Mouse (Mus musculus): ENCODE measurements around the gene Ptar1. TPM values are rescaled to one million over a fixed set of nuclear protein-coding genes. Genes with fewer than 3 reads are reported as not detected.
"Not testable (repeated sequence)": the region's sequence is repeated elsewhere in the genome, so short reads cannot be mapped to it uniquely, and the experiment has no call there.

The Ptar1 gene
- 10 to 100 TPM; 42.6 to 45.9 TPM for total RNA-seq (2021)

DNA sequence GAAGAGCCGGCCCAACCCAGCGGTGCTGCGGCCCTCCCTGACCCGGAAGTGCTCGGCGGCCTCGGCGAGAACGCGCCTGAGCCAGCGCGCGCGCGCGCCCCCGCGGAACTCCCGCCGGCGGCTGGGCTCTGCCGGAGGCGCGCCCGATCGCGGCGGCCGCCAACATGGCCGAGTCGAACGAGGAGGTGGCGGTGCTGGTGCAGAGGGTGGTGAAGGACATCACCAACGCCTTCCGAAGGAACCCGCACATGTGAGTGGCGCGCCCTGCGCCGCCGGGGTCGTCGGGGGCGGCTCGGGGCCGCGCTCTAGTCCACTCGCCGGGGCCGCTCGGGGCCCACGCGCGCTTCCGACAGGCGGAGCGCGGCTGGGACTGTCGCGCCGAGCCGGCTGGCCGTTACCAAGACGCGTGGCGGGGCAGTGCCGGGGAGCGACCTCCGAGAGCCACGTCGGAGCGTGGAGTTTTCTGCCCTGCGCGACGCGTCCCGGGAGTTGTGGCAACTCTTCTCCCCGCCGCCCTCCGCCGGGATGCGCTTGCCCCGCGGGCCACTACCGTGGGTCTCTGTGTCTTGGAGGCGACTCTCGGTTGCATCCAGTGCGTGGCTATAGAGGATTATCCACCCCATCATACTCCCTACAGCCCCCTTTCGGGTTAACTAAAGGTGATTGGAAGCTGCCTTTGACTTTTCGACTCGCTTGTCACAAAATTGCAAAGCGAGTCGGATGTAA is at the start of gene Ptar1:
Gene Ptar1 (plus strand): TSS at position 134 of the 726 bp plus-strand sequence.
- intact Hi-C loops (cut with DNase I): loop anchor here (1.0 to 5.0 kb wide), 2 partner anchors 71 to 275 kb away; partner anchors contain the start of gene Apba1
- peak; percentile 80 to 88 for DNase-seq (ENCODE audit: low spot score in 2 of 2)

DNA sequence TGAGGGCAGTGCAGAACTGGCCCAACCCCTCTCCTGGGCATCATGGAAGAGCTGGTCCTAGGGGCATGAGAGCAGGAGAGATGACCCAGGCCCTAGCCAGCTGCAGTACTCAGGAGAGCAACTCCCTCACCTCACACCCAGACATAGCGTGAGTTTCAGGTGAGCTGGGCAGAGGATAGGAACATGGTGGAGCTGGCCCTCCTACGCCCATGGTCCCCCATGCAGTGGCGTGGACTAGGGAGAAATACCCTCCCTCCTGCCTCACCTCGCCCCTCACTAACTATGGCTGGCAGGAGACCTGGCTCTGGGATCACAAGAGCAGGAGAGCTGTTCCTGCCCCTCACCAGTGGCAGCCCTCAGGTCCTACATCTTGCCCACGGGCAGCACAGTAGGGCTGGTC is 43.4 kb upstream of the Ptar1 start:
- intact Hi-C loops (cut with DNase I): no loop called here
- DNase-seq (ENCODE audit: low spot score in 2 of 2): no peak

DNA sequence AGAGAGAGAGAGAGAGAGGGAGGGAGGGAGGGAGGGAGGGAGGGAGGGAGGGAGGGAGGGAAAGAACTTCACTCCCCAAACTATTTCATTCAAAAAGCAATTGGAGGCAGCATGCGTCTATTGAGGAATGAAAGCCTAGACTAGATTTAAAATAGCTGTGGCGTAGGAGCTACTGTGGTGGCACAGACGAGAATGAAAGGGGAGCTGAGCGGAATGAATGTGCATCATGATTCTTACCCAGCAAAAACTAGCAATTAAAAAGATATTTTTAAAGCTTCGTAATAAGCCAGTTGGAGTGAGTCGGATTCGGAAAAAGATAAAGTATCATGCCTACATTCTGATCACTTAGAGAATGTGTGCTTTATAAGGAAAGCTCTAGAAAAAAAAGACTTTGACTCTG is 41.9 kb upstream of the Ptar1 start:
- intact Hi-C loops (cut with DNase I): loop anchor here (5.0 kb wide), 1 partner anchor 38 kb away; no protein-coding TSS in a partner anchor
- DNase-seq (ENCODE audit: low spot score in 2 of 2): peak; percentile 28 to 90

DNA sequence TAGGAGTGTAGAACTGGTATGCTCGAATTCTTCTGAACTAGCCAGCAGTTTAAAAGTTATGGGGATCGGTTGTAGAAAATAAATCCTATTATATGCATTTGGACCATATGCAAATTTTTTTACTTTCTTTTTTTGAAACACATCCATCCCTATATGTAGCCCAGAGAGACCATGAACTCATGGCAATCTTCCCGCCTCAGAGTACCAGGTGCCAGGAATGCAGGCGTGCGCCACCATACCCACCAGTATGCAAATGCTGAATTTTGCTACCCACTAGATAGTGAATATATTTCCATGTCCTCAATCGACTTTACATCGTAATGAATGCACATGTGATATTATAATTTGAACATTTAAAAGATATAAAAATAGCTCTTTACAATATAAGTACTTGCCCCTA is 39.9 kb upstream of the Ptar1 start:
- intact Hi-C loops (cut with DNase I): loop anchor here (5.0 kb wide), 1 partner anchor 40 kb away; no protein-coding TSS in a partner anchor
- DNase-seq (ENCODE audit: low spot score in 2 of 2): peak in 1 of 2 experiments; percentile 85

DNA sequence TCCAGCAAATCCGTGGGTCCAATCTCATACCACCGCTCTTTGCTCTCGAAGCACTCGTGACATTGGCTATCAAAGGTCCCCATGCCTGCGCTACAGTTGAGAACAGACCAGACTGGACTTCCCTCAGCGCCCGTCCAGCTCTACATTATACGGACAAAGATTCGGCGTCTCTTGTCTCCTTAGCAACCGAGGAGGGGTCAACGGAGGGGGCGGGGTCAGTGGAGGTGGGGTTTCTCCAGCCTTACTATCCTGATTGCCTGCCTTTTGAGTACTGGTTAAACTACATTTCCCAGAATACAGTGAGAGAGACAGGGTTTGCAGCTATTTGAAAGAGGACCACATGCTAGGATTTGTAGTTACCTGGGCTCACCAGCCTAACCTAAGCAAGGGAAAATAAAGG is 34.6 kb upstream of the Ptar1 start, which contains the start of gene 1700028P14Rik:
Gene 1700028P14Rik (minus strand): TSS at position 169 of the 400 bp plus-strand sequence.
- peak in 1 of 2 experiments; percentile 57 for DNase-seq (ENCODE audit: low spot score in 2 of 2)
- intact Hi-C loops (cut with DNase I): no loop called here

DNA sequence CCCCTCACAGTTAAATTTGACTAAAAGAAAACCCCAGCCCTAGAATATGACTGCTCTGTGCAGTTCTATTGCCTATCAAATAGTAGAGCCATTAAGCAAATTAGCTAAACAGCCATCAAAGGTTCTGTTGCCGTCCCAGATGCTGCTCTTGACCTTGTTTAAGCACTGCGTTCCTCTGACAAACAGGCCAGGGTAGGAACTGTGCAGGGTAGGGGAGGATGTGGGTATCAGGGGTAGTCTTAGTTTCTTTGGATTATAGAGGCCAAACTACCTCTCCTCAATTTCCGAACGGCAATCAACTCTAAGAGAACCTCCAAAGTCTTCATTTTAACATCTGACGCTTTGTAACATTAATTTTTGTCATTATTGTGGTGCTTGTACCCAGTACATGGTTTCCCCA is 34.1 kb upstream of the Ptar1 start:
- intact Hi-C loops (cut with DNase I): no loop called here
- DNase-seq (ENCODE audit: low spot score in 2 of 2): no peak

DNA sequence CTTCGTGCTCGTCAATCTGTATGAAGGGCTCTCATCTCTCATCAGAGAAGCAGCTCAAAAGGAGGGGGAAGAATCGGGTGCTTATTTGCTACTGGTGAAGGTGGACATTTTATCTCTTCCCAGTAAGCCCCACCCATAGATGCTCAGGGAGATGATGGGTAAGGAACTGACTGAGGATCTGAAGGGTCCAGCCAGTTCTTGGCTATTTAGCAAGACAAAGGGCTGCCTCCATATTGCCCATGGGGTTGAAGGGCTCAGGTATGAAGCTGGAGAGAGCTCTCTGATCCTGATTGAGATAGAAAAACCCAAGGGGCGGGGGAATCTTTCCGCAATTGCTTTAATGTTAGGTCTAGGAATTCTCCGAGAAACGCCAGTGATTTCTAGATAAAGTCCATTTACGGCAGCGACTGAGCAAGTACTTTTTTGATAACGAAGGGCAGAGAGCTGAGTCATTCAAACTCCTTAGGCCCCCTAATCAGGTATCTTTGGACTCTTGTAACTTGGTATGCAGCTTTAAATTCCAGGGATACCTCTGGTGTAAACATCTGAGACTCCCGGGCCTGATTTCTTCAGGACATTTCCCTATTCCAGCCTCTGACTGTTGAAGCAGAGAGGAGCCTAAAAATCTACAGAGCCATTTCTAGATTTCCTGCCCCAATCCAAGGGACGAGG is 29.8 kb upstream of the Ptar1 start:
- intact Hi-C loops (cut with DNase I): no loop called here
- DNase-seq (ENCODE audit: low spot score in 2 of 2): no peak

DNA sequence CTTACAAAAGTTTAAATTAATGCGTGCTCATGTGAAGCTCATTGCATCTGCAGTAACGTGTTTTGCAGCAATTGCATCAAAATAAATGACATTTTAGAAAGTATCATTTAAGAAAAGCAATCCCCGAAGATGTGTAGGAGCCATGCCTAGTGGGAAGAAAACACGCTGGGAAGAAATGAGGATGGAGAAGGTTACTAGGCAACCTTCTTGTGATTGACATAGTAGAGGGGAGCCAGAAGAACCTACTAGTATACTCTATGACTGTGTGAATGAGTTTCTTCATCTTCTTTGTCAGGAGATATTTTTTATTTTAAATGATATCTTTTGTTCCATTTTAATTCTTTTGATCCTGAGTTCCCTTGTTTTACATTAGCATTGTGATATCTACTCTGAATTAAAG is 28.9 kb upstream of the Ptar1 start:
- intact Hi-C loops (cut with DNase I): no loop called here
- no peak for DNase-seq (ENCODE audit: low spot score in 2 of 2)

DNA sequence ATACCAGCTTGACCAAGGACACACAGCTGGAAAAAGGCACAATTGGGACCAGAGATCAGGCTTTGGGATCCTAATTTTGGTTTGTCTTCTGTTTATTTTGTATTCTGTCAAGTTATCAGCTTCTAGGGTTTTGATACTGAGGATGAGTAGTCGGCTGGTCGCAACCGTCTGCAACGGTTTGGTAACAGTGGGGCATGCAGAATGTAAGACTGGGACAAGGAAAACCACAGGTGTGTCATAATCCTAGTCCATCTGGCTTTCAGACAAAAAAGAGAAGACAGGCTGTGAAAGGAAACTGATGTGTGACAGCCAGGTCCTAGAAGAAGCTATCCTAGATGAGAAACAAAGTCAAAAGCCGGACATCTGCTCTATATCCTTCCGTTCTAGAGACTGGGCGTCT is 23.1 kb upstream of the Ptar1 start:
- DNase-seq (ENCODE audit: low spot score in 2 of 2): no peak
- intact Hi-C loops (cut with DNase I): no loop called here

DNA sequence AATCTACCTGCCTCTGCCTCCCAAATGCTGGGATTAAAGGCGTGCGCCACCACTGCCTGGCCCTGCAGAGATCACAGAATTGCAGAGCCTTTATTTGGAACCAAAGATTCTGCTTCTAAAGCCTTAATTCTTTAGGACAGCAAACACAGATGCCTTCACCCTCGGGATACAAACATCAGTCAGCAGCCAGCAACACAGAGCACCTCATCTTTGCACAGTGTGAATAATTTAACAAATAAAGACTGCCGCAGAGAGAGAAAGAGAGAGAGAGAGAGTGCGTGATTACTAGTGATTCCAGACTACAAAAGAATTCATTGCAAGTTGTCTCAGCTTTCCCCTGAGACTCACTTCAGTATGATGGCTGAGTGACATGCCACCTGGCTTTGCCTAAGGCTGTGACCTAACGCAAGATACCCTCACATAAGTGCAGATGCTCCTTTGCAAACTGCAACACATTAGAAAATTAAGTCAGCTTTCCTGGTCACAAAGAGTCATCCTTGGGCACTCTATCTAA is 19.0 kb upstream of the Ptar1 start:
- DNase-seq (ENCODE audit: low spot score in 2 of 2): no peak
- intact Hi-C loops (cut with DNase I): no loop called here

DNA sequence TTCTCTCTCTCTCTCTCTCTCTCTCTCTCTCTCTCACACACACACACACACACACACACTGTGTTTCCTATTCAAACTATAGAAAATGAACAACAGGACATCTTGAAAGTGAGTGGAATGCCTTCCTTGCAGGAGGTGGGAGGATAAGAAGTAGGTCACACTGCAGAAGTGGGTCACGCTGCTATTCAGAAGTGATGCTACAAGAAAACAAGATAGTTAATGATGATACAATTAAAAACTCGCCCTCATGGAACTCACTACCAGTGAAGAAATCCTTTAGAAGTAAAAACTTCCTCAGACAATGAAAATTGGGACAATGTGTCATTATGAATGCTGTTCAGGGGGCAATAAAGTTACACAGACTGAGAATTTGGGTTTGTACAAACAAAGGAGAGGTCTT is 14.2 kb upstream of the Ptar1 start:
- DNase-seq (ENCODE audit: low spot score in 2 of 2): no peak
- intact Hi-C loops (cut with DNase I): no loop called here

DNA sequence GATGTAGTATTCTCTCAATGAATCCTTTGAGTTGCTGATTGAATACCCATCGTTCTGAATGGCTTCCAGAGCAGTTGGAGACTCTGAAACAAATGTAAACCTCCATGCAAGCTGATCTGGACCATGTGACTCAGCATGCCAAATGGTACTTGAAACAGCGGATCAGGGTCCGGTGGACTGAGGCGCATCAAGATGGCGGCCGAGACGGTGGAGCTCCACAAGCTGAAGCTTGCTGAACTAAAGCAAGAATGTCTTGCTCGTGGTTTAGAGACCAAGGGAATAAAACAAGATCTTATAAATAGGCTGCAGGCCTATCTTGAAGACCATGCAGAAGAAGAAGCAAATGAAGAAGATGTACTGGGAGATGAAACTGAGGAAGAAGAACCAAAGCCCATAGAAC is 11.6 kb upstream of the Ptar1 start:
- intact Hi-C loops (cut with DNase I): not testable (repeated sequence)

DNA sequence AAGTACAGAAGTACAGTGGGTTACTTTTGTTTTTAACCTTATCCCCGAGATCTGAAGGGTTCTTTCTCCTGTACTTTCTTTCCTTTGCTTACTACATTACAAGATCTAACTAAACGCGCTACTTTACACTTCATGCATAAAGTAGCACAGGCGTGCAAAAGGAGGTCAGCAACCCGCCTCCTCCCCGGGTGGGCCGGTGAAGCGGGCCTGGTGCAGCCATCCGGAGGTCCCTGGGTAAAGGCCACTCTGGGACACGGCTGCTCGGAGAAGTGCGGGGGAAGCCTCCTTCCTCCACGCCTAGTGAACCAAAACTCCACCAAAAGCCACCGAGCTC is 300 bp upstream of the Ptar1 start:
- intact Hi-C loops (cut with DNase I): loop anchor here (1.0 to 5.0 kb wide), 2 partner anchors 71 to 275 kb away; partner anchors contain the start of gene Apba1
- no peak for DNase-seq (ENCODE audit: low spot score in 2 of 2)

More for the DNA sequence above, 11.6 kb upstream of the Ptar1 start:
- DNase-seq (ENCODE audit: low spot score in 2 of 2): not testable (repeated sequence)

DNA sequence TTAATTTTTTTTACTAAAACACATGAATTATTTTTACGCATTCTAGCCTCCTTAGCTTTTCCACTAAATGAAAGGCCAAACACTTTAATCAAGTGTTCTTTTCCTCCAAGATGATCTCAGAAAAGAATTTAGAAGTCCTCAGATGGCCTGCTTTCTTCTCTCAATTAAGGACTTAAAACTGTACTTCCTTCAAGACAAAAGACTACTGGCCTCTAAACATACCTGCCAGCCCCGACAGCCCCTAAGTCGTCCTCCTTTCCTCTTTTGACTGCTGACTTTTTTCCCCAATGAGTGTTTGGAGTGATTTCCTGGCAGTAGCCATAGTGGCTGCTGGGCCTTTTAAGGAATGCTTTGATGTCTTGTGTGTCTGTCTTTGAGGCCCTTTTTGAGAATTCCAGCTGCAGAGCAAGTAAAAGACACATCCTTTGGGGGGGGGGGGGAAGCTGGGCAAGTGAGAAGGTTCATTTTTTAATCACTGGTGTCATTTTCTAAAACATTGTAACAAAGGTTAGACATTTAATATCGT is 1.3 kb downstream of the Ptar1 start:
- DNase-seq (ENCODE audit: low spot score in 2 of 2): peak; percentile 5 to 46
- intact Hi-C loops (cut with DNase I): loop anchor here (5.0 kb wide), 1 partner anchor 274 kb away; no protein-coding TSS in a partner anchor

DNA sequence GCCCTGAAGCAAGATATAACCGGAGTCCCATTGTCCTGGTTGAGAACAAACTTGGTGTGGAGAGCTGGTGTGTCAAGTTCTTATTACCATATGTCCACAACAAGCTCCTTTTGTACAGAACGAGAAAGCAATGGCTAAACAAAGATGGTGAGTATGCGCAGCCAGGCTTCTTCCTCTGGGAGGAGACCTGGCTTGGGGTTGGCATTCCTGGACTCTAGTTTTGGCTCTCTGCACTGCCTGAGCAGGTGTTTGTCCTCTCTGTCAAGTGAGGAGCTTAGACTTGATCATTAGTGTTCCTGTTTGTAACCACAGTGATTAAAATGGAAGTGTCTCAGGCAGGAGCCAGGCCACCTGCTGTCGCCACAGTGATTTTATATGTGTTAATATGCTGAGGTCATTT is 7.1 kb downstream of the Ptar1 start:
- intact Hi-C loops (cut with DNase I): no loop called here

DNA sequence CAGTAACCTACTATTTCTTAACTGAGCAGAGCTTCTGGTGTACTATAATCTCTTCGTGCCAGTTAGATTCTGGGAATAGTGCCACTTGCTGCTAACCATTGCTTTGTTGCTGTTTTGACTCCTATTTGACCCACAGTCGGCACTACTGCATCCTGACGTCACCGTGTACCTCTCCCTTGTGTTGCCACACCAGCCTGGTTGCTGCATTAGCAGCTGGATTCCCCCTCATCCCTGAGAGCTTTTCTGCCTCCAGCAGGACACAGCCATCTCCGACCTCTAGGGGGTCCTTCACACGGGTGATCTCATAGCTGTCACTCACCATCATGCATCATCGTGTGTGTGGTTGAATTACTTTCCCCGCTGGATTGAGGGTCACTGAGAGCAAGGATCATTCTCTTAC is 10.6 kb downstream of the Ptar1 start:
- intact Hi-C loops (cut with DNase I): no loop called here
- DNase-seq (ENCODE audit: low spot score in 2 of 2): no peak

More for the DNA sequence above, 7.1 kb downstream of the Ptar1 start:
- no peak for DNase-seq (ENCODE audit: low spot score in 2 of 2)

DNA sequence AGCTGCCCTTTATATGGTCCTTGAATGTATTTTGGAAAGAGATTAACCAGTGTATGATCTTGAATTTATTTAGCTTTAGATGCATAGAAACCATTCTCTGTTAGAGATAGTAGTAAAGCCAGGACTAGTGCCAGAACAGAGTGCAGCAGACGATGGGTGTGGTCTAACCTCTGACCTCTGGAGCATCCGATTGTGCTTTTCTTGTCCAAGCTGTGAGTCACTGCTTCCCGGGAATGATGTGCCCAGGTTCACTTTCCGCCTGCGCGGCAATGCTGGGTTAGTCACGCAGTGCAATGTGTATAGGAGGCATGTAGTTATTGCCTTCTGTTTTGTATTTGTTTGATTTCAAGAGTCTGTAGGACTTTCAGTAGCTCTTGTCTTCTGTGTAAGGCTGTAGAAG is 11.1 kb downstream of the Ptar1 start:
- intact Hi-C loops (cut with DNase I): no loop called here
- no peak for DNase-seq (ENCODE audit: low spot score in 2 of 2)

DNA sequence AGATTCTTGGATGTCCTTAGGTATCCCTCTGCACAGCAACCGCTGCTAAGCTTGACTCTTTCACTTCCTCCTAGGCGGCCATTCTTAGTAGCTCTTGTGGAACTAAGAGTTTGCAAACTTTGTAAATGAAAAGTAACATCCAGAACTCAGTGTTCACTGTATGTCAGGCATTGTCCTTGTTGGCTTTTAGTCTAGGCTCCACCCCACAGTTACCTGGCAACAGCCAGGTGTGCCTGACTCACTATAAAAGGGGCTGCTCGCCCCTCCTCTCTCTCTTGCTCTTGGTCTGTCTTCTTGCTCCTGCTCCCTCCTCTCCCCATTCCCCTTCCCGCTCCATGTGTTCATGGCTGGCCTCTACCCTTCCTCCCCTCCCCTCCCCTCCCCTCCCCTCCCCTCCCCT is 11.9 kb downstream of the Ptar1 start:
- no peak for DNase-seq (ENCODE audit: low spot score in 2 of 2)
- intact Hi-C loops (cut with DNase I): no loop called here

DNA sequence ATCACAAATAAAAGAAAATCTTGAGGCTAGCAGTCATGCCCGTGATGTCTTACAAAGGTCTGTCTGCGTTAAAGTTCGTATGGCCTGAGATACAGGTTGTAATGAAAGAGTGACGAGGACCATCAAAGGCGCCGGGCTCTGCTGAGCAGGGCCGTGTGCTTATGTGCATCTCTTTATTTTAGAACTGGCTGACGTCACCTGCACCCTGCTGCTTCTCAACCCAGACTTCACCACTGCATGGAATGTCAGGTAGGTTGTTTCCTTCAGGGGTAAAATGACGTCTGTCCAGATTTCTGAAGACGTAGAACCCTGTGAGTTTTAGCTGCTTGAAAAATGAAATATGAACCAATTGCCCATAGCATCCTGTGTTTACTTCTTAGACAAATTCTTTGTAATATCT is 15.7 kb downstream of the Ptar1 start:
- no peak for DNase-seq (ENCODE audit: low spot score in 2 of 2)
- intact Hi-C loops (cut with DNase I): no loop called here

DNA sequence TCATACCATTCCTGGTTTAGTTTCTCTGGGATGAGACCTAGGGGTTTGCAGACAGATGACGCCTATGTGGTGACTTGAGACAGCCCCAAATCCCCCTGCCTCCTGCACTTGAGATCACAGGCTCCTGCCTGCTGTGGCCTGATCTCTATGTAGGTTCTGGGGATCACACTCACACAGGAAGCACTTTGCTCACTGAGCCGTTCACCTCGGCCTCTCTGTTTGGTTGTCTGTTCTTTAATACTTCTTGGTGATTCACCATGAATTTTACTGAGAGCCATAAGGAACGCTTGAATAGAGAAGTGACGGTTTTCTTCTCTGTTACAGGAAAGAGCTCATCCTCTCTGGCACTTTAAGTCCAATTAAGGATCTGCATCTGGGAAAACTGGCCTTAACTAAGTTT is 18.2 kb downstream of the Ptar1 start:
- intact Hi-C loops (cut with DNase I): no loop called here
- no peak for DNase-seq (ENCODE audit: low spot score in 2 of 2)

DNA sequence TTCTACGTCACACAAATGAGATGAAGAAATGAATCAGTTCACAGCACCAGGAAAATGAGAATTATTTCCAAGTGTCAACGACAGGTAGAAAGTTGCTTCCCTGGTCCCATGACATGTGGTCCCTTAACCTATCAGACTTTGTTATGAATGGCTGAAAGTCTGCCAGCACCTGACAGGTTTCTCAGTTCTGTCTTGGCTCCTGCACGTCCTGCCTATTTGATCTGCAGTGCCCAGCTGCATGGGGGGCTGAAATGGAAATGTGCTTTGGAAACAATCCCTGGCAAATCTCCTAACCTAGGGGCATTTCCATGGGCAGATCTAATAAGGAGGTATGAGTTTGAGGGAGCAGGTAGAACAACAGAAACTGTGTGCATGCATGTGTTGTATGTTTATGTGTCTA is 59.3 kb downstream of the Ptar1 start:
- intact Hi-C loops (cut with DNase I): no loop called here
- DNase-seq (ENCODE audit: low spot score in 2 of 2): no peak

All from left cerebral cortex, postnatal 25 days (tissue).